In genomic region chr3:7010294-7011087, GRCm38 (mm10) we compare ENCODE assay signal across 10 mouse cellular contexts.
DNase-seq lines count a peak whose midpoint lies in the region; ATAC-seq and TF ChIP-seq lines count a peak whose summit lies in the region.
"Had no signal": no experiment of that assay in that cellular context is flagged by ENCODE, and none has a peak within 500 bp of the region (broad histone marks: within the 10 kb centered on the region; RNA-seq: fewer than 3 reads in every experiment).

No protein-coding gene starts in this region.

- H3K36me3 ChIP-seq in hindbrain, embryonic 14.5 days (replicated peaks; ENCODE audit: control insufficient read depth, insufficient read depth) = no peaks in the 10 kb centered on the region

- DNase-seq in left cerebral cortex, adult 2 months (ENCODE audit: extremely low spot score in 1 of 2, low spot score in 2 of 2) = no peak
- DNase-seq in left cerebral cortex, adult 11 months (ENCODE audit: low spot score) = no peak
- peak; percentile 52 for DNase-seq in embryo, embryonic 10 days (ENCODE audit: low spot score)
- DNase-seq in hindbrain, embryonic 14.5 days (ENCODE audit: low spot score) = peak; percentile 73
- peak; percentile 74 for DNase-seq in retina, embryonic 14.5 days (ENCODE audit: low spot score)
- no peak for DNase-seq in gastrocnemius, postnatal 25 days
- no peak for DNase-seq in kidney, postnatal 25 days
- DNase-seq: thymus, adult 2 months had no signal

- no peak overlapping the region for H3K4me3 ChIP-seq in left cerebral cortex, adult 2 months
- no peak overlapping the region for H3K4me3 ChIP-seq in hindbrain, embryonic 14.5 days (replicated peaks; ENCODE audit: low read length)
- H3K4me3 ChIP-seq: megakaryocyte, embryonic 14.5 days had no signal

- ATAC-seq in hindbrain, embryonic 14.5 days (ENCODE audit: low FRiP score) = peak; percentile 82
- no peak for ATAC-seq in megakaryocyte, adult 5-6 weeks (ENCODE audit: poor library complexity, severe bottlenecking)

- H3K9me3 ChIP-seq in hindbrain, embryonic 14.5 days (ENCODE audit: control insufficient read depth, low read length) = no peaks in the 10 kb centered on the region
- H3K9me3 ChIP-seq: megakaryocyte, embryonic 14.5 days had no signal

- 44% methylated on average over 7 of the region's 7 CpGs for WGBS in hindbrain, embryonic 14.5 days

- 0 out of 2 replicates have a peak overlapping the region, but pooled peaks have one; percentile 19 for H3K4me2 ChIP-seq in hindbrain, embryonic 14.5 days (replicated peaks)

- TF ChIP-seq CTCF in left cerebral cortex, adult 2 months (IDR thresholded peaks at IDR 0.05) = peak; percentile 59

- no peak overlapping the region for H3K27ac ChIP-seq in left cerebral cortex, adult 2 months
- no peak overlapping the region for H3K27ac ChIP-seq in hindbrain, embryonic 14.5 days

- no peak overlapping the region for H3K9ac ChIP-seq in hindbrain, embryonic 14.5 days

- intact Hi-C loops in left cerebral cortex, adult 2 months (cut with DNase I) = loop anchor here (10.0 kb wide), 1 partner anchor 896 kb away; no protein-coding TSS in a partner anchor

- H3K27me3 ChIP-seq in hindbrain, embryonic 14.5 days (ENCODE audit: control insufficient read depth, insufficient read depth, low read length) = no peaks in the 10 kb centered on the region
- H3K27me3 ChIP-seq: megakaryocyte, embryonic 14.5 days had no signal

- H3K4me1 ChIP-seq in hindbrain, embryonic 14.5 days (replicated peaks; ENCODE audit: control insufficient read depth, insufficient read depth, low read length) = peaks cover 4% of the 10 kb centered on the region; the same call in 1 of the 2 replicates
- H3K4me1 ChIP-seq: megakaryocyte, embryonic 14.5 days had no signal

Comparison
In these comparisons a context has a peak if more than half of its experiments do, and no peak if none do; other contexts are left out.
1. DNase-seq: peak in embryo, embryonic 10 days (single experiment), hindbrain, embryonic 14.5 days (single experiment) and retina, embryonic 14.5 days (single experiment); none in left cerebral cortex, adult 2 months (0 of 2), left cerebral cortex, adult 11 months (single experiment), gastrocnemius, postnatal 25 days (single experiment) and kidney, postnatal 25 days (0 of 2).